In the genomic region with DNA sequence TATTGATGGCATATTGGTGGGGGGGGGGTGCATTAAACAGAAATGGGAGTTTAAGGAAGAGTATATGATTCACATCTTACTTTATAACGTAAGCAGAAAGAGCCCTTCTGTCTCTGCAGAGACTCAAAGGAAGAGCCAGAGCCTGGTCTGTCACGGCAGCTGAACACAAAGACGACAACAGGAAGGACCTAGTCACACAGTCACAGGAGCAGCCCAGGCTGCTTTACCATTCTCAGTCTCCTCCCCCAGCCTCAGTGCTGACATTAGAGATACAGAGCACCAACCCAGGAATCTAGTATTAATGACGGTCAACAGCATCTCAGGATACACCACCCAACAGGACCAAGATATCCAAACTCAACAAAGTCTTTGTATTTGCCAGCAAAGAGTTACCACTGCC, we compare ENCODE assay signal across 8 mouse cellular contexts.
A peak's percentile ranks its signal among the peaks of the same experiment; 100 is the strongest.
DNase-seq lines count a peak whose midpoint lies in the region; ATAC-seq and TF ChIP-seq lines count a peak whose summit lies in the region.

No protein-coding gene starts in this region.

- no peak for DNase-seq in cerebellum, adult 2 months
- DNase-seq in cerebellum, adult 9-10 months: no peak
- no peak for DNase-seq in liver, postnatal 0 days
- DNase-seq in lung, postnatal 25 days (ENCODE audit: low spot score): peak; percentile 65
- peak; percentile 51 for DNase-seq in thymus, postnatal 25 days
- DNase-seq in layer of hippocampus, adult 8-10 months (ENCODE audit: low spot score in 2 of 2): no peak
- no peak for DNase-seq in adipocyte (ENCODE audit: low spot score)

- no peak for TF ChIP-seq POLR2A in cerebellum, adult 2 months (IDR thresholded peaks at IDR 0.05; ENCODE audit: borderline replicate concordance, insufficient read depth, low read length)

- H3K9ac ChIP-seq in liver, postnatal 0 days (replicated peaks): no peak overlapping the region
- H3K9ac ChIP-seq in liver, embryonic 12.5 days: no peak overlapping the region

- no peaks in the 10 kb centered on the region; the same call in 1 of the 2 replicates for H3K36me3 ChIP-seq in liver, postnatal 0 days (replicated peaks; ENCODE audit: insufficient read depth, low read length)
- H3K36me3 ChIP-seq in liver, embryonic 12.5 days: peaks cover 5% of the 10 kb centered on the region; the same call in 1 of the 2 replicates

- TF ChIP-seq EP300 in liver, postnatal 0 days (IDR thresholded peaks at IDR 0.05; ENCODE audit: low read depth): no peak

- H3K4me2 ChIP-seq in liver, postnatal 0 days (ENCODE audit: low read depth, low read length): no peak overlapping the region
- no peak overlapping the region for H3K4me2 ChIP-seq in liver, embryonic 12.5 days

- 15% methylated on average over 4 of the region's 4 CpGs for WGBS in cerebellum, adult 2 months
- WGBS in liver, postnatal 0 days (ENCODE audit: insufficient replicate concordance): 22% methylated on average over 4 of the region's 4 CpGs
- WGBS in liver, embryonic 12.5 days (ENCODE audit: insufficient replicate concordance): 35% methylated on average over 4 of the region's 4 CpGs

- no peaks in the 10 kb centered on the region for H3K27me3 ChIP-seq in cerebellum, adult 2 months (ENCODE audit: control insufficient read depth, insufficient read depth, low read length)
- no peaks in the 10 kb centered on the region for H3K27me3 ChIP-seq in liver, postnatal 0 days (ENCODE audit: insufficient read depth, low read length)
- H3K27me3 ChIP-seq in liver, embryonic 12.5 days (replicated peaks): no peaks in the 10 kb centered on the region

- H3K4me1 ChIP-seq in cerebellum, adult 2 months (ENCODE audit: control insufficient read depth, insufficient read depth, low read length): peaks cover 46% of the 10 kb centered on the region
- peaks cover 54% of the 10 kb centered on the region for H3K4me1 ChIP-seq in liver, postnatal 0 days (ENCODE audit: insufficient read depth)
- H3K4me1 ChIP-seq in liver, embryonic 12.5 days: peaks cover 79% of the 10 kb centered on the region

- H3K9me3 ChIP-seq in liver, postnatal 0 days (ENCODE audit: low read length): no peaks in the 10 kb centered on the region
- H3K9me3 ChIP-seq in liver, embryonic 12.5 days (replicated peaks): no peaks in the 10 kb centered on the region

- 0 out of 2 replicates have a peak, but pooled peaks have one; percentile 16 for ATAC-seq in liver, postnatal 0 days
- no peak for ATAC-seq in liver, embryonic 12.5 days

- peak overlapping the region; percentile 91 for H3K27ac ChIP-seq in cerebellum, adult 2 months (ENCODE audit: insufficient read depth, low read length)
- H3K27ac ChIP-seq in liver, postnatal 0 days (ENCODE audit: low read depth): peak overlapping the region; percentile 81
- H3K27ac ChIP-seq in liver, embryonic 12.5 days: no peak overlapping the region

- TF ChIP-seq CTCF in cerebellum, adult 2 months (IDR thresholded peaks at IDR 0.05; ENCODE audit: borderline replicate concordance, insufficient read depth, low read depth, low read length): no peak
- TF ChIP-seq CTCF in liver, postnatal 0 days (IDR thresholded peaks at IDR 0.05; ENCODE audit: low read depth): no peak

- H3K4me3 ChIP-seq in cerebellum, adult 2 months (replicated peaks; ENCODE audit: insufficient read depth, low read depth, low read length): no peak overlapping the region
- no peak overlapping the region for H3K4me3 ChIP-seq in liver, postnatal 0 days (ENCODE audit: low read depth, low read length)
- H3K4me3 ChIP-seq in liver, embryonic 12.5 days: no peak overlapping the region

Comparison
In these comparisons a context has a peak if more than half of its experiments do, and no peak if none do; other contexts are left out.
1. DNase-seq: peak in lung, postnatal 25 days (single experiment) and thymus, postnatal 25 days (single experiment); none in cerebellum, adult 2 months (0 of 2), cerebellum, adult 9-10 months (single experiment), liver, postnatal 0 days (single experiment), layer of hippocampus, adult 8-10 months (0 of 2) and adipocyte (single experiment).